Mouse (Mus musculus): Measurements from ENCODE around the gene Dhps. TPM values are rescaled to one million over a fixed set of nuclear protein-coding genes. Genes with fewer than 3 reads are reported as not detected.
"Not testable (repeated sequence)": the region's sequence is repeated elsewhere in the genome, so short reads cannot be mapped to it uniquely, and the experiment has no call there.

The Dhps gene
- polyA plus RNA-seq, 1 experiment from 2014 or later = 74.8 TPM

- Histone ChIP-seq H3K27ac (replicated peaks) (no peak overlapping the region), H3K9ac (replicated peaks) (no peak overlapping the region), H3K4me1 (no peaks in the 10 kb centered on the region), H3K4me3 (no peak overlapping the region), H3K4me2 (replicated peaks) (no peak overlapping the region), H3K36me3 (peaks cover 20% of the 10 kb centered on the region), H3K9me3 (no peaks in the 10 kb centered on the region), H3K27me3 (no peaks in the 10 kb centered on the region)
- WGBS = 92% methylated on average over 10 of the region's 10 CpGs
- ATAC-seq (ENCODE audit: low FRiP score, low read depth) = no peak
These were observed 41.7 kb downstream of the Dhps start for GRCm38 (mm10) chr8:85113241-85113640.

- H3K9me3 ChIP-seq = no peaks in the 10 kb centered on the region
- H3K9ac ChIP-seq (replicated peaks) = no peak overlapping the region
- no peak overlapping the region for H3K27ac ChIP-seq (replicated peaks)
- ATAC-seq (ENCODE audit: low FRiP score, low read depth) = no peak
- 72% methylated on average over 4 of the region's 4 CpGs for WGBS
- H3K36me3 ChIP-seq = peaks cover 9% of the 10 kb centered on the region
- H3K27me3 ChIP-seq = no peaks in the 10 kb centered on the region
- H3K4me1 ChIP-seq = peaks cover 3% of the 10 kb centered on the region; the same call in 1 of the 2 replicates
- no peak overlapping the region for H3K4me2 ChIP-seq (replicated peaks)
- H3K4me3 ChIP-seq = no peak overlapping the region
These were observed 43.9 kb downstream of the Dhps start for GRCm38 (mm10) chr8:85115501-85115900.

GRCm38 (mm10) chr8:85116984-85117383 is 45.4 kb downstream of the Dhps start:
- WGBS = 94% methylated on average over 7 of the region's 7 CpGs
- Histone ChIP-seq H3K27me3 (no peaks in the 10 kb centered on the region), H3K4me1 (peaks cover 3% of the 10 kb centered on the region; the same call in 1 of the 2 replicates), H3K9ac (replicated peaks) (no peak overlapping the region), H3K36me3 (no peaks in the 10 kb centered on the region), H3K27ac (replicated peaks) (no peak overlapping the region), H3K9me3 (no peaks in the 10 kb centered on the region), H3K4me2 (replicated peaks) (no peak overlapping the region), H3K4me3 (no peak overlapping the region)
- no peak for ATAC-seq (ENCODE audit: low FRiP score, low read depth)

- Histone ChIP-seq H3K4me3 (peak overlapping the region; percentile 52), H3K27ac (replicated peaks) (0 out of 2 replicates have a peak overlapping the region, but pooled peaks have one; percentile 1), H3K27me3 (no peaks in the 10 kb centered on the region), H3K4me1 (peaks cover 3% of the 10 kb centered on the region; the same call in 1 of the 2 replicates), H3K4me2 (replicated peaks) (peak overlapping the region; percentile 69), H3K9me3 (no peaks in the 10 kb centered on the region), H3K36me3 (no peaks in the 10 kb centered on the region), H3K9ac (replicated peaks) (peak overlapping the region; percentile 49)
- ATAC-seq (ENCODE audit: low FRiP score, low read depth) = peak; percentile 73; the same call in 1 of the 2 replicates
- WGBS = 8% methylated on average over 37 of the region's 37 CpGs
These were observed 47.8 kb downstream of the Dhps start for GRCm38 (mm10) chr8:85119052-85119981.

- not testable (repeated sequence) for H3K4me1 ChIP-seq; H3K36me3 ChIP-seq; H3K27me3 ChIP-seq; H3K27ac ChIP-seq (replicated peaks); ATAC-seq (ENCODE audit: low FRiP score, low read depth); H3K4me2 ChIP-seq (replicated peaks); H3K9ac ChIP-seq (replicated peaks); H3K9me3 ChIP-seq; H3K4me3 ChIP-seq
- 82% methylated on average over 5 of the region's 5 CpGs for WGBS
These were observed 48.7 kb downstream of the Dhps start for GRCm38 (mm10) chr8:85120251-85120650.

GRCm38 (mm10) chr8:85122995-85123394 is 51.4 kb downstream of the Dhps start, which contains the start of gene Zfp791:
Gene Zfp791 (minus strand): TSS chr8:85123095.
- H3K4me1 ChIP-seq = peaks cover 3% of the 10 kb centered on the region; the same call in 1 of the 2 replicates
- 81% methylated on average over 3 of the region's 3 CpGs for WGBS
- H3K9me3 ChIP-seq = no peaks in the 10 kb centered on the region

GRCm38 (mm10) chr8:85123691-85124090 is 52.1 kb downstream of the Dhps start:
- no peak overlapping the region for H3K4me2 ChIP-seq (replicated peaks)
- no peaks in the 10 kb centered on the region for H3K36me3 ChIP-seq
- H3K9ac ChIP-seq (replicated peaks) = no peak overlapping the region
- 92% methylated on average over 8 of the region's 8 CpGs for WGBS
- H3K27me3 ChIP-seq = no peaks in the 10 kb centered on the region
- H3K4me1 ChIP-seq = peaks cover 3% of the 10 kb centered on the region; the same call in 1 of the 2 replicates
- ATAC-seq (ENCODE audit: low FRiP score, low read depth) = no peak
- H3K27ac ChIP-seq (replicated peaks) = no peak overlapping the region
- H3K9me3 ChIP-seq = no peaks in the 10 kb centered on the region
- H3K4me3 ChIP-seq = no peak overlapping the region

More at GRCm38 (mm10) chr8:85122995-85123394, 51.4 kb downstream of the Dhps start, which contains the start of gene Zfp791:
- H3K27me3 ChIP-seq = no peaks in the 10 kb centered on the region
- no peaks in the 10 kb centered on the region for H3K36me3 ChIP-seq
- no peak within 1 kb of the TSS for H3K9ac ChIP-seq (replicated peaks)
- H3K4me3 ChIP-seq = no peak within 1 kb of the TSS
- H3K27ac ChIP-seq (replicated peaks) = no peak within 1 kb of the TSS
- no peak within 1 kb of the TSS for H3K4me2 ChIP-seq (replicated peaks)
- no peak for ATAC-seq (ENCODE audit: low FRiP score, low read depth)

Small RNA genes lying within 50 kb of the gene (microRNA-seq; reads per million reads assigned to microRNA genes)
- gene Gm23388 (3.5 reads per million, percentile 12 among the genes with 10 or more reads in this experiment), gene Mir7070 (1.2 reads per million)

Other genes with a start within 250 kb of the Dhps start
- gene Dand5, start 248.9 kb upstream of the Dhps start, polyA plus RNA-seq (2016; fragmentation: Nextera tagmentation; extraction: Ambion mirVana) = 5.0 and 6.1 TPM in 2 replicates
- 36.1 and 36.6 TPM in 2 replicates for gene Gadd45gip1, start 240.2 kb upstream of the Dhps start, polyA plus RNA-seq (2016; fragmentation: Nextera tagmentation; extraction: Ambion mirVana)
- gene Rad23a, start 231.1 kb upstream of the Dhps start, polyA plus RNA-seq (2016; fragmentation: Nextera tagmentation; extraction: Ambion mirVana) = 104 and 110 TPM in 2 replicates
- gene Calr, start 224.8 kb upstream of the Dhps start, polyA plus RNA-seq (2016; fragmentation: Nextera tagmentation; extraction: Ambion mirVana) = 640 and 681 TPM in 2 replicates
- gene Farsa, start 214.8 kb upstream of the Dhps start, polyA plus RNA-seq (2016; fragmentation: Nextera tagmentation; extraction: Ambion mirVana) = 105 and 113 TPM in 2 replicates
- gene Syce2, start 199.6 kb upstream of the Dhps start, polyA plus RNA-seq (2016; fragmentation: Nextera tagmentation; extraction: Ambion mirVana) = 42.1 and 44.9 TPM in 2 replicates
- gene Gcdh, start 177.8 kb upstream of the Dhps start, polyA plus RNA-seq (2016; fragmentation: Nextera tagmentation; extraction: Ambion mirVana) = 33.1 and 33.9 TPM in 2 replicates
- gene Klf1, start 169.8 kb upstream of the Dhps start, polyA plus RNA-seq (2016; fragmentation: Nextera tagmentation; extraction: Ambion mirVana) = 4.3 and 4.5 TPM in 2 replicates
- 8.9 and 9.4 TPM in 2 replicates for gene Dnase2a, start 163.2 kb upstream of the Dhps start, polyA plus RNA-seq (2016; fragmentation: Nextera tagmentation; extraction: Ambion mirVana)
- gene Mast1, start 134.4 kb upstream of the Dhps start, polyA plus RNA-seq (2016; fragmentation: Nextera tagmentation; extraction: Ambion mirVana) = 29.3 and 34.3 TPM in 2 replicates
- 1.3 and 1.7 TPM in 2 replicates for gene Rtbdn, start 124.8 kb upstream of the Dhps start, polyA plus RNA-seq (2016; fragmentation: Nextera tagmentation; extraction: Ambion mirVana)
- not detected in 2 replicates for gene Gm49661, start 102.3 kb upstream of the Dhps start, polyA plus RNA-seq (2016; fragmentation: Nextera tagmentation; extraction: Ambion mirVana)
- 1,292 and 1,309 TPM in 2 replicates for gene Prdx2, start 102.2 kb upstream of the Dhps start, polyA plus RNA-seq (2016; fragmentation: Nextera tagmentation; extraction: Ambion mirVana)
- gene Rnaseh2a, start 102.0 kb upstream of the Dhps start, polyA plus RNA-seq (2016; fragmentation: Nextera tagmentation; extraction: Ambion mirVana) = 91.9 and 98.7 TPM in 2 replicates
- 6.0 and 6.5 TPM in 2 replicates for gene Junb, start 93.0 kb upstream of the Dhps start, polyA plus RNA-seq (2016; fragmentation: Nextera tagmentation; extraction: Ambion mirVana)
- gene Hook2, start 81.2 kb upstream of the Dhps start, polyA plus RNA-seq (2016; fragmentation: Nextera tagmentation; extraction: Ambion mirVana) = 17.7 and 18.7 TPM in 2 replicates
- gene Best2, start 57.2 kb upstream of the Dhps start, polyA plus RNA-seq (2016; fragmentation: Nextera tagmentation; extraction: Ambion mirVana) = not detected in 2 replicates
- 137 and 146 TPM in 2 replicates for gene Asna1, start 46.5 kb upstream of the Dhps start, polyA plus RNA-seq (2016; fragmentation: Nextera tagmentation; extraction: Ambion mirVana)
- gene Trir, start 44.9 kb upstream of the Dhps start, polyA plus RNA-seq (2016; fragmentation: Nextera tagmentation; extraction: Ambion mirVana) = 164 and 178 TPM in 2 replicates
- 42.0 and 45.4 TPM in 2 replicates for gene Tnpo2, start 34.8 kb upstream of the Dhps start, polyA plus RNA-seq (2016; fragmentation: Nextera tagmentation; extraction: Ambion mirVana)
- 40.7 and 41.6 TPM in 2 replicates for gene Fbxw9, start 11.7 kb upstream of the Dhps start, polyA plus RNA-seq (2016; fragmentation: Nextera tagmentation; extraction: Ambion mirVana)
- 0.92 and 0.94 TPM in 2 replicates for gene Gm5741, start 3.8 kb upstream of the Dhps start, polyA plus RNA-seq (2016; fragmentation: Nextera tagmentation; extraction: Ambion mirVana)
- gene Wdr83os, start 9.0 kb downstream of the Dhps start, polyA plus RNA-seq (2016; fragmentation: Nextera tagmentation; extraction: Ambion mirVana) = 114 and 119 TPM in 2 replicates
- 46.6 and 54.2 TPM in 2 replicates for gene Wdr83, start 9.5 kb downstream of the Dhps start, polyA plus RNA-seq (2016; fragmentation: Nextera tagmentation; extraction: Ambion mirVana)
- gene Man2b1, start 11.5 kb downstream of the Dhps start, polyA plus RNA-seq (2016; fragmentation: Nextera tagmentation; extraction: Ambion mirVana) = 19.2 and 20.7 TPM in 2 replicates
- 1.6 and 2.4 TPM in 2 replicates for gene Zfp791, start 51.3 kb downstream of the Dhps start, polyA plus RNA-seq (2016; fragmentation: Nextera tagmentation; extraction: Ambion mirVana)
- not detected in 2 replicates for gene Cks1brt, start 80.2 kb downstream of the Dhps start, polyA plus RNA-seq (2016; fragmentation: Nextera tagmentation; extraction: Ambion mirVana)
- gene Olfr371, start 154.2 kb downstream of the Dhps start, polyA plus RNA-seq (2016; fragmentation: Nextera tagmentation; extraction: Ambion mirVana) = not detected in 2 replicates
- gene Orc6, start 227.9 kb downstream of the Dhps start, polyA plus RNA-seq (2016; fragmentation: Nextera tagmentation; extraction: Ambion mirVana) = 98.4 and 98.9 TPM in 2 replicates
- gene Vps35, start 228.0 kb downstream of the Dhps start, polyA plus RNA-seq (2016; fragmentation: Nextera tagmentation; extraction: Ambion mirVana) = 171 and 180 TPM in 2 replicates